Mouse (Mus musculus) bone marrow, adult 2 months (tissue): ENCODE measurements around the gene Akirin2.

Experiments
- CTCF ChIP-seq: fragments of 200-500 bp; IDR thresholded peaks from 2 replicates; pipeline ENCODE4 v1.5.1; 2011; ENCODE audit warnings: low read length, control low read depth; ENCODE audit not compliant: control insufficient read depth, insufficient read depth
- POLR2A ChIP-seq: fragments of 200-500 bp; IDR thresholded peaks from 2 replicates; pipeline ENCODE4 v1.6.1; 2011; ENCODE audit warnings: low read depth, mild to moderate bottlenecking, control low read depth, low read length, borderline replicate concordance; ENCODE audit not compliant: control insufficient read depth

DNA sequence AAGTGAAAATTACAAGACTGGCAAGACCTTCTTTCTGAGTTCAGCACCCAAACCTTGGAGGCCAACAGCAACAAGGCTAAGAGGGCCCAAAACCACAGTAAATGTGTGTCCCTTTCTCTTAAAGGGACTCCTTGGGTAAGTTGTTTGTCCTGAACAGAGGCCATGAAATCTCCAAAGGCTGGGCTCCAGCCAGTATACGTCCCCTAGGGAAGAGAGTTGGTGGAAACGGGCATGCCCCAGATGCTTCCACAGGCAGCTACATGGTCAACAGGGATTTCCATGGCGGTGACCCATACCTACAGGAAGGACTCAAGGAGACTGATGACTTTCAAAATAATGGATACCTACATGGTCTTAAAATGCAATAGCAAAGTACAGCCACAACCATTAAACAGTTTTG, 32.7 kb downstream of the Akirin2 start:
- TF ChIP-seq CTCF (no peak), POLR2A (no peak)
